Mouse (Mus musculus): Measurements from ENCODE around the gene Mt4. TPM values are rescaled to one million over a fixed set of nuclear protein-coding genes. Genes with fewer than 3 reads are reported as not detected.
"Not testable (repeated sequence)": the region's sequence is repeated elsewhere in the genome, so short reads cannot be mapped to it uniquely, and the experiment has no call there.

Mt4 gene
- polyA plus RNA-seq, 1 experiment, result not detected

DNA sequence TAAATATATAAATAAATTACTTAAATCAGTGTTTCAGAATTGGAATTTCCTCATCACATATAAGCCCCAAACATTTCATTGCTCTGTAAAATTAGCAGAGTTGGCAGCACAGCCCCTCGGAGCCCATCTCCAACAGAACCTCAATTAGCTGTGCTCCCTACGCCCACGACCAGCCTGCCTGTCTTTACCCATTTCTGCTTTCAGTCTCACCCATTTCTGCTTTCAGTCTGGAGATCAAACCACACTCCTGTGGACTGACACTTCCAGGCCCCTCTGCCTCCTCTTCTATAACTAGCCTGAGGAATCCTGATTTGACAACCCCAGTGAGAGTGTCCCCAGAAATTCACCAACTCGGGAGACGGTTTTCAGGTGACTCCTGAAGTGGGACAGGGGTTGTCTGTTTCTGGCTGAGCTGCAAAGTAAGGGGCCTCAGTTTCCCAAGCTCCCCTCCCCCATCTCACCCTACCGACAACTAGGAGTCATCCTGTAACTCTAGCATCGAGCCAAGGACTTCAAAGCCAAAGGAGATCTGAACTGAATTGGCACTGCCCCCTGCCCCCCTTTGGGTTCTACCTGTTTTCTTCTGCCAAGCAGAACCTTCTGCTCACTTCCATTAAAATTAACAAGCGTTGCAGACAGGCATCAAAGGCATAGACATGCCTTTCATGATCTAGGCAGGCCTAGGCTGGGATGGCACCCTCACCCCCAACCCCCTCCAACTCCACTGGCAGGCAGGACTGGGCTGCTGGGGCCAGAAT is 14.1 kb upstream of the Mt4 start:
- no peak for DNase-seq
- TF ChIP-seq CTCF (IDR thresholded peaks at IDR 0.05; ENCODE audit: borderline replicate concordance, insufficient read depth, low read depth, low read length), result no peak
- TF ChIP-seq POLR2A (IDR thresholded peaks at IDR 0.05; ENCODE audit: borderline replicate concordance, insufficient read depth, low read length), result no peak
- 40% methylated on average over 8 of the region's 8 CpGs for WGBS
- Histone ChIP-seq H3K4me1 (ENCODE audit: control insufficient read depth, insufficient read depth, low read length) (peaks cover 5% of the 10 kb centered on the region; the same call in 1 of the 2 replicates), H3K27me3 (ENCODE audit: control insufficient read depth, insufficient read depth, low read length) (no peaks in the 10 kb centered on the region), H3K27ac (ENCODE audit: insufficient read depth, low read length) (no peak overlapping the region), H3K4me3 (replicated peaks; ENCODE audit: insufficient read depth, low read depth, low read length) (no peak overlapping the region)

DNA sequence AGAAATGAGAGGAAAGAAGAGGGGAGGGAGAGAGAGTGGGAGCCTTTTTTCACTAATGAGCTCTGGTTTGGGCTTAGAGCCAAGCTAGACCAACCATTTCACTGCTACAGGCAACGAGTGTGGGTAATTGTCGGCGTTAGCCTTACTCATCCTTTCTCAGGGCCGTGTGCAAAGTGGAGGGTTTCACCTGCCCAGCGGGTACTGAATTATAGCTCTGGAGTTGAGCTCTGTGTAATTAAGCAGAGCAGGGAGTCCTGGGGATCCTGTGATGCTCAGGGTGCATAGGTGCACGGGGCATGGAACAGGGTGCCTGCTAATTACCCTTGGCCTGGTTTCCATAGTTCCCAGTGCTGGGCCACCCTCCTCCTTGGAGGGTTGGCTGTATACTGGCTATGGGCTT is 9.3 kb upstream of the Mt4 start:
- no peak overlapping the region for H3K4me3 ChIP-seq (replicated peaks; ENCODE audit: insufficient read depth, low read depth, low read length)
- no peak overlapping the region for H3K27ac ChIP-seq (ENCODE audit: insufficient read depth, low read length)
- no peaks in the 10 kb centered on the region for H3K27me3 ChIP-seq (ENCODE audit: control insufficient read depth, insufficient read depth, low read length)
- DNase-seq, result no peak
- TF ChIP-seq POLR2A (IDR thresholded peaks at IDR 0.05; ENCODE audit: borderline replicate concordance, insufficient read depth, low read length), result no peak
- TF ChIP-seq CTCF (IDR thresholded peaks at IDR 0.05; ENCODE audit: borderline replicate concordance, insufficient read depth, low read depth, low read length), result no peak
- H3K4me1 ChIP-seq (ENCODE audit: control insufficient read depth, insufficient read depth, low read length), result peaks cover 5% of the 10 kb centered on the region; the same call in 1 of the 2 replicates
- 53% methylated on average over 6 of the region's 6 CpGs for WGBS

DNA sequence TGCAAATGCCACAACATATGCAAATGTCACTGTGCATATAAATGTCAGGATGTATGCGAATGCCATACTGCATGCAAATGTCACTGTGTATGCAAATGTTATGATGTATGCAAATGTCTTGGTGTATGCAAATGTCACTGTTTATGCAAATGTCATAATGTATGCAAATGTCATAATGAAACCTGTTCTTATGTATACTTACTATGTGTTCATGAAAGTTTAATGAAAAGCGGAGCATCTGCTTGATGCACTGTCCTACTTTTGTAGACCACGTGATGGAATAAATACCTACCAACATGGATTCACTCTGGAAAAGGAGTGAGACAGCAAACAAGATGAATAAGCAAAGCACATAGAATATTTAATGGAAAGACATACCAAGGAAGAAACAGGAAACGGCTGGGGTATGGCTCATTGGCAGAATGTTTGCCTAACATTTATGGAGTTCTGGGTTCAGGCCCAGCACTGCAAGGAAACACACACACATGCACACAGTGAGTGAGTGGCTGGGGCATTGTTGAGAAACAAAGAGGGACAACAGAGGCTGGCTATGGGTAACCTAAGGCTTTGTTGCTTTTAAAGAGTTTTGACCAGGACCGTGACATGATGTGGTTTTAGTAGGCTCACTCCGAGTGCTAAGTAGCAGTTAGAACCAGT is 7.7 kb upstream of the Mt4 start:
- no peaks in the 10 kb centered on the region for H3K4me1 ChIP-seq (ENCODE audit: control insufficient read depth, insufficient read depth, low read length)
- H3K27ac ChIP-seq (ENCODE audit: insufficient read depth, low read length), result no peak overlapping the region
- H3K4me3 ChIP-seq (replicated peaks; ENCODE audit: insufficient read depth, low read depth, low read length), result no peak overlapping the region
- no peak for TF ChIP-seq CTCF (IDR thresholded peaks at IDR 0.05; ENCODE audit: borderline replicate concordance, insufficient read depth, low read depth, low read length)
- no peak for TF ChIP-seq POLR2A (IDR thresholded peaks at IDR 0.05; ENCODE audit: borderline replicate concordance, insufficient read depth, low read length)
- no peaks in the 10 kb centered on the region for H3K27me3 ChIP-seq (ENCODE audit: control insufficient read depth, insufficient read depth, low read length)
- no peak for DNase-seq
- WGBS, result 81% methylated on average over 6 of the region's 6 CpGs

DNA sequence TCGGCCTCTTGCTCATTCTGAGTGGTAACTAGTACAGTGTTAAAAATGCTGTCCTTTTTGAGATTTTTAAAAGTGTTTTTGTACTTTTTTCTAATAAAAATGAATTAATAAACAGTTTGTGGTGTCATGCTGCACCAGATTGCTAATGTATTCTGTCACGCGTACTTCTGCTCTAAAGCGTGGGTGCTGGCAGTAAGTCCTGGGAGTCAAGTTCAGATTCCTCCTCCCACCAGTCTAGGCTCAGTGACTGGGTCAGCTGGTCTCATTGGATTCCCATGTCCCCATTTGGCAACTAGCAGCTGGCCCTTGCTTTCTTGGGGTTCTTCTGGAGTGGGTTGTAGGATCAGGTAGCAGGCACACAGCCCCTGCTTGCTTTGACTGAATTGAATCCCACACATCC is 6.9 kb upstream of the Mt4 start:
- Histone ChIP-seq H3K27me3 (ENCODE audit: control insufficient read depth, insufficient read depth, low read length) (no peaks in the 10 kb centered on the region), H3K4me3 (replicated peaks; ENCODE audit: insufficient read depth, low read depth, low read length) (no peak overlapping the region), H3K4me1 (ENCODE audit: control insufficient read depth, insufficient read depth, low read length) (no peaks in the 10 kb centered on the region), H3K27ac (ENCODE audit: insufficient read depth, low read length) (no peak overlapping the region)
- TF ChIP-seq POLR2A (IDR thresholded peaks at IDR 0.05; ENCODE audit: borderline replicate concordance, insufficient read depth, low read length) (no peak), CTCF (IDR thresholded peaks at IDR 0.05; ENCODE audit: borderline replicate concordance, insufficient read depth, low read depth, low read length) (no peak)
- DNase-seq, result no peak
- WGBS, result 78% methylated on average over 4 of the region's 4 CpGs

DNA sequence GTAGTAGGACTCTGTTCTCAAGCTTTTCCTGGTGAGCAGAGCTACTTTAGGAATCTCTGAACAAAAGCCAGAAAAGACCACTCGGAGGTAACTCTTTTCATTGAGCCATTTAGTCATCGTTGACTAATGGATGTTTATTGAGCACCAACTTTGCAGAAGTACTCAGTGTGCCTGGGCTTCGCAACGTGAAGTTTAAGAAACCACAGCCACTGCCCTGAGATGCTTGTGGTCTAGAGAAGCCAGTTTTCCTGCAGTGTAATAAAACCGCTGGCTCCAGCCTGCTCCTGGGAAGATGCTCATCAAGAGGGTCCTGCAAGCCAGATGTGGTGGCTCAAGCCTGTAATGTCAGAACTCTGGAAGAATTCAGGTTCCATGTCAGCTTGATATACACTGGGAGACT is 4.9 kb upstream of the Mt4 start:
- no peaks in the 10 kb centered on the region for H3K27me3 ChIP-seq (ENCODE audit: control insufficient read depth, insufficient read depth, low read length)
- no peaks in the 10 kb centered on the region for H3K4me1 ChIP-seq (ENCODE audit: control insufficient read depth, insufficient read depth, low read length)
- no peak for DNase-seq
- H3K4me3 ChIP-seq (replicated peaks; ENCODE audit: insufficient read depth, low read depth, low read length), result no peak overlapping the region
- no peak overlapping the region for H3K27ac ChIP-seq (ENCODE audit: insufficient read depth, low read length)
- 80% methylated on average over 5 of the region's 5 CpGs for WGBS
- TF ChIP-seq CTCF (IDR thresholded peaks at IDR 0.05; ENCODE audit: borderline replicate concordance, insufficient read depth, low read depth, low read length) (no peak), POLR2A (IDR thresholded peaks at IDR 0.05; ENCODE audit: borderline replicate concordance, insufficient read depth, low read length) (no peak)

DNA sequence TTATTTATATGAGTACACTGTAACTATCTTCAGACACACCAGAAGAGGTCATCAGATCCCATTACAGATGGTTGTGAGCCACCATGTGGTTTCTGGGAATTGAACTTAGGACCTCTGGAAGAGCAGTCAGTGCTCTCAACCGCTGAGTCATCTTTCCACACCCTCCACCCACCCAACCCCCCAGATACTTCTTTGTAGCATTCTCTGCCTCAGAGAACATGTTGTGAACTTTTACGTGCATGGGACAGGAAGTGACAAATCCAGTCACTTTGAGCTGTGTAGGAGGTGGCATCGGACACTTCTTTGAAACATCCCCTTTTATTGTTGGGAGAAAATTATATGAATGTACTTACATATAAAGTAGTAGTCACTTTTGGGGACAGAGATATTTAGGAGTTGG is 2.4 kb upstream of the Mt4 start:
- H3K27ac ChIP-seq (ENCODE audit: insufficient read depth, low read length); H3K4me3 ChIP-seq (replicated peaks; ENCODE audit: insufficient read depth, low read depth, low read length); H3K4me1 ChIP-seq (ENCODE audit: control insufficient read depth, insufficient read depth, low read length); H3K27me3 ChIP-seq (ENCODE audit: control insufficient read depth, insufficient read depth, low read length); DNase-seq: not testable (repeated sequence)
- WGBS, result 85% methylated on average over 3 of the region's 3 CpGs

DNA sequence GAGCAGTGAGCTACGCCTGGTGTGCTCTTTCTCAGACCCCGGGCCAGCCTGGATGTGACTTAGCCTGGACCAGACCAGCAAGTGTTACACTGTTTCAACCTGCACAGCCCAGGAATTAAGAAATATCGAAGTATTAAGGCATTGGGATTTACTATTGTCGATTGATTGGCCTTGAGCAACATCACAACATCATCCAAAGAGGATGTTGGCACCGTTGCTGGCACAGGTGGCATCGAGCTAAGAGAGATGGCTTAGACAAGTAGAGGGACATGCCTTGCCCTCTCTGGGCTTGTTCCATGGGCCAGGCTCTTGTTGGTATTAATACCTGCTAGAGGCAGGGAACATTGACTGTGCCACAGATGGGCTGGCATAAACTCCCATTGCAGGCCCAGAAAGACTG is 1.4 kb upstream of the Mt4 start:
- TF ChIP-seq CTCF (IDR thresholded peaks at IDR 0.05; ENCODE audit: borderline replicate concordance, insufficient read depth, low read depth, low read length) (no peak), POLR2A (IDR thresholded peaks at IDR 0.05; ENCODE audit: borderline replicate concordance, insufficient read depth, low read length) (no peak)
- WGBS, result 75% methylated on average over 6 of the region's 6 CpGs
- Histone ChIP-seq H3K4me3 (replicated peaks; ENCODE audit: insufficient read depth, low read depth, low read length) (no peak overlapping the region), H3K4me1 (ENCODE audit: control insufficient read depth, insufficient read depth, low read length) (no peaks in the 10 kb centered on the region), H3K27ac (ENCODE audit: insufficient read depth, low read length) (no peak overlapping the region), H3K27me3 (ENCODE audit: control insufficient read depth, insufficient read depth, low read length) (no peaks in the 10 kb centered on the region)
- no peak for DNase-seq

DNA sequence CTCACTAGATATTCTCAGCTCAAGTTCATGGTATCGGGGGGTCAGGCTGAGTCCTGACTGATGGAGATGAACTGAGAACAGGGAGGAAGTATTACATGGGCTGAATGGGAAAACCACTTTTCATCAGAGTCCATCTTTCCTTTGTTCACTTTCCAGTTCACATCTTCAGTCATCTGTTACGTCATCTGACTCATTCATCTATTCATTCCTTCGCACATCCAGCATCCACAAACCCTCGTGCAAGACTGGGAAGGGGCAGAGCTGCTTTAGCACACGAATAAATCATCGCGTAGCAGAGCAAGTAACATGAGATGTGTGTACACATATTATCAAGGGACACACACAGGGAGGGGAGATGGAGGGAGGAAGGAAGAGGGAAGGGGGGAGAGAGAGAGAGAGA is 805 bp upstream of the Mt4 start:
- no peak for DNase-seq
- Histone ChIP-seq H3K27me3 (ENCODE audit: control insufficient read depth, insufficient read depth, low read length) (no peaks in the 10 kb centered on the region), H3K4me3 (replicated peaks; ENCODE audit: insufficient read depth, low read depth, low read length) (no peak overlapping the region), H3K4me1 (ENCODE audit: control insufficient read depth, insufficient read depth, low read length) (no peaks in the 10 kb centered on the region), H3K27ac (ENCODE audit: insufficient read depth, low read length) (no peak overlapping the region)
- no peak for TF ChIP-seq POLR2A (IDR thresholded peaks at IDR 0.05; ENCODE audit: borderline replicate concordance, insufficient read depth, low read length)
- TF ChIP-seq CTCF (IDR thresholded peaks at IDR 0.05; ENCODE audit: borderline replicate concordance, insufficient read depth, low read depth, low read length), result no peak
- 83% methylated on average over 7 of the region's 7 CpGs for WGBS
